Mouse (Mus musculus) liver, embryonic 14.5 days (tissue): ENCODE measurements at regions not wholly inside any gene's neighbourhood (a gene's known extent, or its start where the extent isn't known, plus 50 kb on each side); places are given as distances from the start of the nearest gene placed in this dataset.
"Not testable (repeated sequence)": the region's sequence is repeated elsewhere in the genome, so short reads cannot be mapped to it uniquely, and the experiment has no call there.

ENCODE experiments used
- CTCF ChIP-seq: IDR thresholded peaks from 2 replicates; pipeline ENCODE4 v1.5.1; 2016; ENCODE audit warnings: antibody characterized with exemption, low read depth, control low read depth
- EP300 ChIP-seq: IDR thresholded peaks from 2 replicates; pipeline ENCODE4 v1.6.1; 2016; ENCODE audit warnings: antibody characterized with exemption, low read depth

DNA sequence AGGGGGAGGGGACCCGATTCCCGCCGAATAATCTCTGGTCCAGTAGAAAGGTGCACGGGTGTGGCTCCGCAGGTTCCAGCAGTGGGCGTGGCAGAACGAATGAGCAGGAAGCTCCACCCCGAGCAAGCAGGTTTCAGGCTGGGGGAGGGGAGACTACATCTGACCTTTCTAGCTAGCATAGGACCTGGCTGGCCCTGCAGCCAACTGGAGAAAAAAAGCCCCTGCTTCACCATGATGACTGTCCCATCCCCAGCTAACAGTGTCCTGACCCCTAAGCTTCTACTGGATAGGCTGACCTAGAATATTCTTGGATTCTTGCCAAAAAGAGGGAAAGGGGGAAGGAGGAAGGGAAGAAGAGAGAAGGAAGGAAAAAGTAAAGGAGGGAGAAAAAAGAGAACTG is 252.1 kb downstream of the 3100002H09Rik start:
- TF ChIP-seq CTCF, EP300: not testable (repeated sequence)
